Mouse (Mus musculus) spleen, postnatal 4 days (tissue): Measurements from ENCODE around the gene Arid5a.

ENCODE experiments used
- DNase-seq, 2 experiments: peaks; one replicate each; pipeline ENCODE4 v3.0.0; 2022; ENCODE audit warnings: low spot score in 2 of 2

Gene Arid5a

DNA sequence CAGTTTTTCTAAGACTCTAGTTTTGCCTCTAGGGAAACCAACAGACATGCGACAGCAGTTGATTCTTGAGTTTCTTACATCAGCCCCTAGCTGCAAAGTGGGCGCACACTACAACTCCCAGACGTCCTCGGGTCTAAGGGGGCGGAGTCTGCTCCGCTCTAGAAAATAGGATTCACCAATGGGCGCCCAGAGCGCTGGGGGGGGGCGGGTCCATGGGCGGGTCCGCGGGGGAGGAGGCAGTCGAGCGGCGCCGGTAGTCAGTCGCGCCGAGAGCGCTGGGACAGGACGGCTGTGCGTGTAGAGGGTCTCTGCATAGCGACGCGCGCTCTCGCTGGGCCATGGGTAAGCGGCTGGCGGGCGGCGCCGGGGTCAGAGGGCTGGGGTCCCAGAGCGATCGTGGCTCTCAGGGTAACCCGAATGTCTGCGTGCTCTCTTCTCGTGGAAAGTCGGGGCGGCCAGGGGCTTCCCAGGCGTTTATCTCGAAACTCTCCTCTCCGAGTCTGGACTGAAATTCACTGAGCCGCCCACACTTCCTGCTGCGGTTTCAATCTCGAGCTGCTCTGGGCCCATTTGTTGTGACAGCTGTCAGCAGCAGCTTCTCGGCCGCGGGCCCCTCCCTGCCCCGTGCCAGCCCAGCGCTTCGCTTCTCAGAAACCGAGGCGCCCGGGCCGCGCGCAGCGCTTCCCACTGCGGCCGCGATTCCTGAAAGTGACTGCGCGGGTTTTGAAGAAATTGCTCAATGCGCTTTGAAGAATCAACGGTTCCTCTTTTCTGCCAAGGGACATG lies at the start of gene Arid5a:
Arid5a (plus strand) TSS at position 239 of the 786 bp plus-strand sequence.
- DNase-seq, result peak; percentile 84 to 93

DNA sequence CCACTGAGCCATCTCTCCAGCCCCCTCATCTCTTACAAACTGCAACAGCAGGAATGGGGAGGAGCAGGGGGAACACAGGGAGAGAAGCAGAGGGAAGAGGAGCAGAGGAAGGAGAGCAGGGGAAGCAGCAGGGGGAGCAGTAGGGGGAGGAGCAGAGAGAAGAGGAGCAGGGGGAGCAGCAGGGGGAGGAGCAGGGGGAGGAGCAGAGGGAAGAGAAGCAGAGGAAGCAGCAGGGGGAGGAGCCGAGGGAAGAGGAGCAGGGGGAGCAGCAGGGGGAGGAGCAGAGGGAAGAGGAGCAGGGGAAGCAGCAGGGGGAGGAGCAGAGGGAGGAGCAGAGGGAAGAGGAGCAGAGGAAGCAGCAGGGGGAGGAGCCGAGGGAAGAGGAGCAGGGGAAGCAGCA lies 48.9 kb upstream of the Arid5a start:
- no peak for DNase-seq

DNA sequence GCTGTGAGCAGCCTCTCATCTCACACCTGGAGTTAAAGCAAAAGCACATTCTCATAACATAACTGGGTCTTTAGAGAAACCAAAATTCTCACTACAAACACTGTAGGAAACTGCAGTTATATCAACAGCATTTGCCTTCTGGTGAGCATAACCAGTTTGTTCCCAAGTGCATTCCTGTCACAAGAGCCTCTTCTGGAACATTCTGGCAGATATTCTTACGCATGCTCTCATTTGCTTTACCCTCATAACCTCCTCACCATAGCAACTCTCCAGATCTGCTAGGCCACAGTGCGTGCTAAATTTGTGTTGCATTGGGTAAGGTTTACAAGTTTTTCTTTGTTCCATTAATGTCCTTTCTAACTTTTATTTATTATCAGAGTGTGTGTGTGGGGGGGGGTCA lies 48.3 kb upstream of the Arid5a start:
- no peak for DNase-seq

DNA sequence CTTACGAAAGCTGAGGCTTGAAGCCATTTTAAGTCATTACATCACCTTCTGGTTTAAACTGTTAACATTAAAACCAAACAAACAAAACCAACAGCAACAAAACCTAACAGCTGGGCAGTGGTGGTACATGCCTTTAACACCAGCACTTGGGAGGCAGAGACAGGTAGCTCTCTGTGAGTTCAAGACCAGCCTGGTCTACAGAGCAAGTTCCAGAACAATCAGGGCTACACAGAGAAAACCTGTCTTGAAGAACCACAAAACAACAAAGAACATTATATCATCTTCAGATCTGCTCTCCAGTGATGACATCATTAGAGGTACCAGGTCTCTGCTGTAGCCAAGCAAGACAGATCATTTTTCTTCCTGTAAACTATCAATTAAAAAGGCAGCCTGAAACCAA lies 47.1 kb upstream of the Arid5a start:
- DNase-seq, result no peak

DNA sequence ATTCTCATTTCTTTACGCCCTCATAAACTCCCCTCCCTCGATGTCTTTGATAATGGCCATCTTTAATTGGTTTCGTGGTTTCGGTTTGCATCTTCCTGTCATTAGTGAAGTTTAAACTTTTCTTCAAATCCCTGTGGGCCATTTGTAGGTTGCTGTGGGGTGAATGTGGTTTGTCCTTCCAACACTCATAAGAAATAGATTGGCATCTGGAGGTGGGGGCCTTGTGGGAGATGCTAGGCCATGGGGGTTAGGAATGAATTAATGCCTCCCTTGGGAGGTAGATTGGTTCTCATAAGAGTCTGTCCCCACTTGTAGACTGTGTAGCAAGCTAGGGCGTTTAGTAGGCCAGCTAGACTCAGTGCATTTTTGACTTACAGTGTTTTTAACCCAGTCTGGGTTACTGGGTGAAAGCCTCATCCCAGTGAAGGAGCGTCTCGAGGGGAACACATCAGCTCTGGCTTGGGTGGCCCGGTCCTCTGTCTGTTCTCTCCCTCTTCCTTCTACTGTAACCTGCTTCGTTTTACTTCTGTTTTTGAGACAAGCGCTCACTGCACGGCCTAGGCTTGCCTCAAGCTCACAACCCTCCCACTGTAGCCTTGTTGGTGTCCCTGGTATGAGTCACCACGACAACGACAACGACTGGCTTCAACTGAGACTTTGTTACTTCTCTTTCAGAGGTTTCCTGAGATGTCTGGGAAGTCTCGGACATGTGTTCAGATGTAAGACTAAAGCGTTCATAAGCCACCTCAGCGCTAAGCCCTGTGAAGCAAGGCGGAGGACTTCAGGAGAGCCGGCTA lies 45.6 kb upstream of the Arid5a start:
- DNase-seq, result peak in 1 of 2 experiments; percentile 43

DNA sequence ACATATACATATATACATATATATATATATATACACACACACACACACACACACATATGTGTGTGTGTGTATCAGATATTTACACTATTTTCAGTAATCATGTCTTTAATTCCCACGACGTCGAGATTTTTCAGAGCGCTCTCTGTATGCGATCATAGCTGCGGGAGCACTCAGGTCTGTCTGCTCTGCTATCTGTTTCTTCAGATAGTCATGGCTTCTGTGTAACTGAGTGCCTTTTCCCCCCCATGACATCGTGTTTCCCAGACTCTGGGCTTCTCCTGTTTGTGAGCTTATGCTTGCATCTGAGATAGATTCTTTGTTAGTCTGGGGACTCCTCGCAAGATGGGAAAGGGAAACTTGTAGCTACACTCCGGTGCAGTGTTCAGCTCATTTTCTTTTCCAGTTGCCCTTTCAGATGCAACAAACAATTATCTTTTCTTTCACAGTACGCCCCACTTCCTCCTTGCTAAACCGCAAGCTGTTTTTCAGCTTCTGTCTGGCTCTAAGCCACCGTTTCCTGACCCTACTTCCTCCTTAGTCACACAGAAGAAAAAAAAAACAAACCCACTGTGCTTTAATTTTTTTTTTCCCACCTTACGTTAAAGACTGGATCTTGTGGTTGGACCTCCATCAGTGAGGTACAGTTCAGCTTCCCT lies 43.6 kb upstream of the Arid5a start:
- DNase-seq, result peak in 1 of 2 experiments; percentile 55

DNA sequence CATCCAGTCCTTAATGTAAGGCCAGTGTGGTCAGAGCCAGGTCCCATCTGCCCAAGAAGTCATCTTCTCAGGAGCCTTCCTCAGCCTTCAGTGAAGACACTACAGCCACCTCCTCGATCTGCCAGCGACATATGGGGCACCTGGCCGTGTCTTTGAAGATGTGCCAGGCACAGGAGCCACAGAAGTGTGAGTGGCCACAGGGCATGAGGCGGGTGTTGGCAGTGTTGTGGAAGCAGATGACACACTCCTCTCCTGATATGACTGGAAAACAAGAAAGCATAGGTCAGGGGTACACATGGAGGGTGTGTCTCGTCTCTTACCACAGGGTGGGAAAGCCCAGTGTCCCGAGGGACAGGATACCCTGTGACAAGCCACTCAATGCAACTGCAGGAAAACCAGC lies 41.2 kb upstream of the Arid5a start:
- DNase-seq, result no peak

DNA sequence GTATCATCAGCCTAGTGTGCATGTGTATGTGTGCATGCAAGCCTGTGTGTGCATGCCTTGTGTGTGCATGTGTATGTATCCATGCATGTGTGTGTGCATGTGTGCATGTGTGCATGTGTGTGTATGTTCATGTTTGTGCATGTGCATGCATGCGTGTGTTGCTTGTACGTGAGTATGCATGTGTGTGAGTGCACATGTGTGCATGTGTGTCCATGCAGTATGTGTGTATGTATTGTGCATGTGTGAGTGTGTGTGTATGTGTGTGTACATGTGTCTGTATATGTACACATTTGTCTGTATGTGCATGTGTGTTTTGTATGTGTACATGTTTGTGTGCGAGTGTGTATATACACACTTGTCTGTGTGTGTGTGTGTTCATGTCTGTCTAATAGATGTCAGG lies 39.9 kb upstream of the Arid5a start:
- no peak for DNase-seq

DNA sequence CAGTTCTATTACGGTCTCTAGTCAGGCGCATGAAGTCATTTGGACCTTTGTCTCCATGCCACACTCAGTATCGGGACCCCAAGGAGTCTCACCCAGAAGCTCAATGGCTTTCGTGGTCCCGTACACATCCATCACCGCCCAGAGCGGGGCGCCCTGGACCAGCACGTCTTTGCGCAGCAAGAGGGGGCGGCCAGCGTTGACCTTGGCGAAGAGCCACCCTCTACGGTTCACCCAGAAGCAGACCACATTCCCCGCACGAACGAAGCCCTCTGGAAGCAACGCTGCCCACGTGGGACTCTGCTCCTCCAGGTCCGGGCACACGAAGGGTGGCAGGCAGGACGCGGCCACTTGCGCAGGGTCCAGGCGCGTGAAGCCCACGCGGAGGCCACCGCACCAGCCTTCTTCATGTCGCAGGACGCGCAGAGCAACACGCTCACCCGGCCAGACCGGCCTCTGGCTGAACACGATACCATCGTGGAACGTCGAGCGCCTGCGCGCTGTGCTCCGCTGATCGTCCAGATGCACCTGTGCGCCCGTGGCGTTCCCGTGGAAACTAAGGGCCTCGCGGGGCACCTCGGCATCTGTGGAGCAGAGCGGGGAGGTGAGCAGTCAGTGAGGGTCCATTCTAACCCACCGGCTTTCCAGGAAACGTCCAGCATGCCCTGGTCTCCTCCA lies 38.3 kb upstream of the Arid5a start:
- DNase-seq, result no peak

DNA sequence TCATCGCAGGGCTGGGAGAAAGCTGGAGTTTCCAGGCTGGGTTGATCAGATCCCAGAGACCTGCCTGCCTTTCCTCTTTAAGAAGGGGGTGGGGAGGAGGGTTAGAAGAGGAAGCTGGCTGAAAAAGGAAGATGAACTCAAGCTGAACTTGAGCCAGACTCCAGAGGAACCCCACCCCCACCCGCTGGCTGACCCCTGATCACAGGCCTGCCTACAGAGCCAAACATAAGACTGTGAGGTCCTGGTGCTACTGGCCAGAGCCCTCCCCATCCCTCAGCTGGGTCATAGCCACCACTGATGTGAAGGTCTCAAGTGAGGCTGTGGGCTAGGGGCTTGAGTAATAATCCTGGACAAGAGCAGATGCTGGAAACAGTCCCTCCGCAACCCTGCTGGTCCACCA lies 36.9 kb upstream of the Arid5a start:
- DNase-seq, result peak in 1 of 2 experiments; percentile 22

DNA sequence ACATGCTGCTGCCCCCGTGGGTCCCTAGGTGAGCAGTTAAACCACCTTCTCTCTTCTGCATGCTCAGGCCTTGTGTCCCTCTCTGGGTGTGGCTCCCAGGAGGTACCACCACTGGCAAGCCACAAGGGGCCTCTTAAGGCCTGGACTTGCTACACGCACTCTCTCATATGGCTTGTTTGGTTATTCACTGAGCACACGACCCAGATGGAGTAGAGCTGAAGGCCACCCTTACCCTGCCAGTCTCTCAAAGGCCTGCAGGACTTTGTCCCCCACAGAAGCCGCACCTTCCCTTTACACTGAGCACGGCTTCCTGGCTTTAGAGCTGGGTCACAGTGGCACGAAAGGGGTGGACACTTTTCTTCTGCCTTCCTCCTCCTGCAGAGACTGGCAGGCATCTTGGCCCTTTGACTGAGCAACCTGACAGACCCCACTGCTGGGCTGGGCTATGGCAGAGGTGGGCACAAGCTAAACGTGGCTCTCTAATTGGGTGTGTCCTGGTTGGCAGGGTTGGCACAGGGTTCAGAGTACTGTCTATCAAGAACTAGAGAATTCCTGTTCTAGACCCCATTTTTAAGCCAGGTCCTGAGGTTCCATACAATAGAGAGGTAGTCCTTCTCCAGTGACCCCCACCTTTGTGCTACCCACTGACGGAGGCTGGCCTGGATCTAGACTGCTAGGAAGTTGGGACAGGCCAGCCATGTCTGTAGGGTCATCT lies 35.9 kb upstream of the Arid5a start:
- peak in 1 of 2 experiments; percentile 18 for DNase-seq

DNA sequence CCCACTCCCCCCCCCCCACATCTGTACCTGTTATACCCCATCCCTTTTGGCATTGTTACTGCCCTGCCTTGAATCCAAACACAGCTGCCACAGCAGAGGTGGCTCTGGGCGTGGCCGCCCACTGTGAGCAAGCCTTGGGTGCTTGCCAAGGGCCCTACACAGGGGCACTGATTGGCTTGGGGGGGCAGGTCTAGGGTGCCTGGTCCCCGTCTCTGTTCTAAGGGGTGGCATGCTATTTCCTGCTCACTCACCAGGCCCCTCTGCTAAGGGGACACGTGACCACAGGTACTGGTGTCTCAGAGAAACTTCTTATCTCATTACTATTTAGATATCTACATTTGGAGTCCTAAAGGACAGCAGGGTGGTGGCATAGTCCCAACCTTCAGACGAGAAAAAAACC lies 35.0 kb upstream of the Arid5a start:
- DNase-seq, result peak; percentile 56 to 75

DNA sequence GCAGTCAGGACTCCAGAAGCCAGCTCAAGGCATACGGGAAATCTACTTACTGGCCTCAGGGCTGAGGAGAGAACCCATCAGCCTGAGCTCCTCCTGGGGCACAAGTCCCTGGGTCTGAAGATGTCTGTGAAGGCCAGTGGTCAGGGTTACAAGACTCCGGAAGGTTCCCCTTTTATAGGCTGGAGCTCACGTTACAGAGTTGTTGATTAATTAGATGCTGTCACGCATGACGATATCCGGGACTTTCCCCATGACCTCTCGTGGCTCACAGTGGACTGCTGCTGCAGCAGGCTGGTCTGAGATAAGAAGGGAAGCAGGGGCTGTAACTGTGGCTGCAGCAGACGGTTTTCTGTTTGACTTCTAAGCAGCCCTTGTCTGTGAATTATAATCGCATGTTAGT lies 34.2 kb upstream of the Arid5a start:
- DNase-seq, result peak in 1 of 2 experiments; percentile 42

DNA sequence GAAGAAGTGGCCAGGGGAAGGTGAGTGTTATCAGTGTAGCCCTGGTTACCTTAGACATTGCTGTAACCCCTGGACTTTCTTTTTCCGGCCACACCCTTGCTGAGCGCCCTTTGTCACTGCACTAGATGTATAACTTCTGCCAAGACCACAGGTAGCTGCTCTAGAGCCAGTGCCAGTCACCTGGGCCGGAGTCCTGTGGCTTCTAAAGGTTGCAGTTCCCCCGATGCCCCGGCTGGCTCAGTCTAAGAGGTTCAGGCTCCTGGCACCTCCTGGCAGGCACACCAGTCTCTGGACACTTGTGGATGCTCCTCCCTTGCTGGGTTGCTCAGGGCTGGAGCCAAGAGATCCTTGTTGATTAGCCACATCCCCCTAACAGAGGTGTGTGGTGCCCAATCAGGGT lies 33.1 kb upstream of the Arid5a start, which contains the start of gene Neurl3:
Neurl3 (minus strand) TSS at position 225 of the 400 bp plus-strand sequence.
- no peak for DNase-seq

DNA sequence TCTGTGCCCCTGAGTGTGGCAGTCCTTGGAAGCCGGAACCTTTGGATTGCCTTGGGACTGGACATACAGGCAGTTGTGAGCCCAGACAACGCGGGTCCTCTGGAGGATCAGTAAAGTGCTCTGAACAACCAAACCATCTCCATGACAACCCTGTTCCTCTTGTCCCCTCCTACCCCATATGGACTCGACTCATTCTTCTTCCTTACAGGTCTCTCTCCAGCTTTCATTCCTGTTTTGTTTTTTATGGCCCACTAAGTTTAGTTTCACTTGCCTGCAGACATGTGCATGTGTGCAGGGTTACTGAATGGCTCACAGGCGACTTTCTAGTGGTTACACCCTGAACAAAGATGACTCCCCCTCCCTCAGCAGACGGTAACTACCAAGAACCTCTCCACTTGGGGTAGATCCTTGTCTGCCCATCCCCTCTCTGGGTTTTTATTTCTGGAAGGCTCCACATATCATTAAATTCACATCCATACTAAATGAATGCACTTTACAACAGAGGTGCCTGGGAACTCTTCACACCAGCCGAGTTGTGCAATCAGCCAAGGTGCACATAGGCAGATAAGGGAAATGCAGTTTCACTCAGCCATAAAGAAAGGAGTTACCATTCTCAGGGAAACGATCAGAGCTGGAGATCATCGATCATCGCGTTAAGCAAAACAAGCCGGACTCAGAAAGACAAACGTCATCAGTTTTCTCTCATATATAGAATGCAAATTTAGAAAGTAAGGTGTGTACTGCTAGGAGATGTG lies 31.7 kb upstream of the Arid5a start:
- no peak for DNase-seq

DNA sequence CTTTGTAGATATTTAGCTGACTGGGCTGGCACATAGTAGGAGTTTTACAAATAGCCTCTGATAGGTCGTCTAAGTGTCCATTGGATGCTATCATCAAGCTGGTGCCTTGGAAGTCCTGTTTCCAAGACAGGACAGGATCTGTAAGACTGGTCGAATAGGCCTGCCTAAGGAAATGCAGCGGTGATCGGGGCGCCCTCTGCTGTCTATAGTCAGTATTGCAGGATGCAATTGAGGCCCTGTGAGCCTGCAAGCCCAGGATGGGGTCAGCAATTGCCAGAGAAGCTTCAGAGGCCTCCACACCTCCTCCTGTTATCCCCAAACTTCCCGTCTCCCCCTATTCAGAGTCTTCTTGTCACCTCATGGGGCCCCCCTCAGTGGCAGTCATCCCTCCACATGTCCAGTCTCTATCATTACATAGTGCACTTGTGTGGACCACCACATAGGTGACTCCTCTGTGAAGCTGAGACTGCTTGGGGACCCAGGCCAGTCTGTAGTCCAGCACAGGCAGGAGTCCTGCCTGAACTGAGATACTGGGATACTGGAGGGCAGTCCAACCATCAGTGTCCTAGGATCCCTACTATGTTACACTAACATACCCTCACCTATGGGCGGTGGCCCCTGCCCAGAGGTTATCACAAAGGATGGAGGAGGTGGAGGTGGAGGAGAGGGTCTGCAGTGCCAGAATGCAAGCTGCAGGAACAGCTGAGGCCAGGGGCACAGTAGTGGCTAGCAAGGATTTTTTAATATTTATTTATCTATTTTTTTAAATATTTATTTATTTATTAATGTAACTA lies 30.1 kb upstream of the Arid5a start:
- peak; percentile 84 to 95 for DNase-seq

DNA sequence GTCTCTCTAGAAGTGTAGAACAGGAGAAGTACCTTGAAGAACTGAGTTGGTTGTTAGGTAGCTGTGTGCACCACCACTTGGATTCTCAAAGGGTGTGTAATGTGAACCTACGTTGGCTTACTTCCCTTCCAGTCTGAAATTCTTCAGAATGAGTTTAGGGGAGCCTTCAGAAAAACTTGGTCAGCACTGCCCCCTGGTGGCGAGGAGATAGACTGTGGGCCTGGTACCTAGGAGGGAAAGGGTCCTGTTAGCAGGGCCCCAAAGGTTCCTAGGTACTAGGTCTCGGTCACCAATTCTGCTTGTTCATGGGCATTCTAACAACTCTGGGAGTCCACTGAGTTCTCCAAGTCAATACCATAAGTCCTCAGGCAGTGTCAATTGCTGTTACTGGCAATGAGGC lies 28.3 kb upstream of the Arid5a start:
- DNase-seq, result peak; percentile 81 to 96

DNA sequence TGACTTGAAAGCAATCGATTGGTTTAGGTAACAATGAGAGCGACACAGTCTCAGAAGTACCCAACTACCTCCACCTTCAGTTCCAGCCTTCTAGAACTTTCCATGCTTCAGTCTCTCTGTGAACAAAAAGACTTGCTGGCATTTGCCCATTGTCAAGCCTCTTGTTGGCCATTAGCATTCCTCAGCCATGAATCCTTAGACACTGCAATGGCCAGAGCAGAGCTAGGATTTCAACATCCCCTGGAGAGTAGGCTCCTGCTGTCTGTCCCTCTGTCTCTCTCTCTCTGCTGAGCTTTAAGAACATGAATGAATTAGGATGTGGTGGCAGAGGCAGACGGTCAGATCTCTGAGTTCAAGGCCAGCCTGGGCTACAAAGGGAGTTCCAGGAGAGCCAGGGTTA lies 26.6 kb upstream of the Arid5a start:
- no peak for DNase-seq

DNA sequence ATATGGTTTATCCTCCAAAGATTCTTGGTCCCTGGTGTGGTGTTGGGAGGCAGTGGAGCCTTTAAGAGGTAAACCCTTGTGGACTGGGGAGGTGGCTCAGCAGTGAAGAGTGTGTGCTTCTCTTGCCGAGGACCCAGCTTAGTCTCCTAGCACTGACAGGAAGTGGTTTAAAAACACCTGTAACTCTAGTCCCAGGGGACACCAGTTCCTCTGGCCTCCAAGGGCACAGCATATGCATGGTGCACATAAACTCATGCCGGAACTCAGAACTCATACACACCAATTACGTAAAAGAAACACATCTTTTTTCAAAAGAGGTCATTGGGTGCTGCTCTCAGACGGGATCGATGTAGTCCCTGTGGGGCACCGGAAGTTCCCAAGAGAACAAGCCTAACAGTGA lies 25.7 kb upstream of the Arid5a start:
- DNase-seq, result no peak

DNA sequence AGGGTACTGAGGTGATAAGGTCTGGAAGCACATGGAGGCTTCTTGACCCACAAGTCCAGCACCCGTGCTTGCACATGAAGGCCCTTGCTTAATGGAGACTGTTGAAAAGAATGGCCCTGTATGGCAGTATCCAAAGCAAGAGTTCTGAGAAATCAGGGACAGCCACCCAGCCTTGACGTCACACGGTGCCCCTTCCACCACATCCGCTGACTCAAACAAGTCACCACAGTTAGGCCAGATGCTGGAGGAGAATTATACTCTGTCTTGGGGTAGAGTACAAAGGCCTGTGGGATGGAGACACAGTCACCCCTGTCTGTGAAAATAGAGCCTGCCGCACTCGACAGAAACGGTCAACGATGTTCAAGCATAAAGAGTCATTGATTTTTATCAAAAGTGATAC lies 14.1 kb upstream of the Arid5a start:
- no peak for DNase-seq
